In the genomic region with DNA sequence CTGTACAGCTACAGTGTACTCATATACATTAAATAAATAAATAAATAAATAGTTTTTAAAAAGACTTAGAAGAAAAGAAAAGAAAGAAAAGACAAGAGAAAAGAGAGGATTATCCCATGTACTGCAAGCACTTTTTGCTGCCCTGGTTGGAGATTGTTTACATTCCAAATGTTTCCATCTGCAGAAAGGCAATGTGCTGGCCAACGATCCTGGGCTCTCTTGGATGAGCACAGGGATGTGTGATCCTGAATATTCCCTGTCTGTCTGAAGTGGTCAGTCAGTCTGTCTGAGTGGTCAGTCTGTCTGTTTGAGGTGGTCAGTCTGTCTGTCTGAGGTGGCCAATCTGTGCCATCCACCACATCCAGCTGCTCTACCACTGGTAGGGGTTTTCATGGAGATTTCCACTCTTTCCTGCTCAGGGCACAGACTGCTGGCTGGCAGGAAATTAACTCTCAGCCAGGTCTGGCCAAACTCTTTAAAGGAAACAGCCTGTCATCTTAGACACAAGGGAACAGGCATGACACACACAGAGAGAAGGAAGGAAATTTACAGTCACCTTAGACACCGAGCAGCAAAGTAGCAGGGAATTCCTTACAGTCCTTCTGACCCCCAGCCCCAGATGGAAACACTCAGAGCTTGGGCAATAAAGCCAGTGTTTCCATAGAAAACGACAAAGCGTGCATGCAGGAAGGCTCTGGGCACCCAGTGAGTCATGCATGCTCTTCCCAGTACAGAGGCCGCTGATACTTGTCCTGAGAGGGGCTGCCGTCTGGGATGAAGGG, we compare ENCODE assay signal across 13 mouse cellular contexts. TPM values are rescaled to one million over a fixed set of nuclear protein-coding genes. Genes with fewer than 3 reads are reported as not detected.
DNase-seq lines count a peak whose midpoint lies in the region; ATAC-seq and TF ChIP-seq lines count a peak whose summit lies in the region.
"Had no signal": no experiment of that assay in that cellular context is flagged by ENCODE, and none has a peak within 500 bp of the region (broad histone marks: within the 10 kb centered on the region; RNA-seq: fewer than 3 reads in every experiment).

No protein-coding gene starts in this region.

- no peaks in the 10 kb centered on the region for H3K9me3 ChIP-seq in embryonic facial prominence, embryonic 10.5 days
- H3K9me3 ChIP-seq in kidney, embryonic 16.5 days (ENCODE audit: low read length), result no peaks in the 10 kb centered on the region
- H3K9me3 ChIP-seq: hindbrain, embryonic 15.5 days had no signal

- H3K4me3 ChIP-seq in liver, adult 2 months (ENCODE audit: insufficient read depth, low read depth, low read length), result no peak overlapping the region
- no peak overlapping the region for H3K4me3 ChIP-seq in embryonic facial prominence, embryonic 10.5 days
- no peak overlapping the region for H3K4me3 ChIP-seq in kidney, embryonic 16.5 days (ENCODE audit: low read length)
- H3K4me3 ChIP-seq: hindbrain, embryonic 15.5 days had no signal

- H3K27me3 ChIP-seq in liver, adult 2 months (ENCODE audit: control insufficient read depth, insufficient read depth, low read length), result no peaks in the 10 kb centered on the region
- H3K27me3 ChIP-seq in embryonic facial prominence, embryonic 10.5 days (replicated peaks; ENCODE audit: low read depth, poor library complexity, severe bottlenecking), result no peaks in the 10 kb centered on the region
- no peaks in the 10 kb centered on the region for H3K27me3 ChIP-seq in kidney, embryonic 16.5 days (ENCODE audit: insufficient read depth, low read length)
- H3K27me3 ChIP-seq: hindbrain, embryonic 15.5 days had no signal

- H3K36me3 ChIP-seq in liver, adult 2 months (ENCODE audit: control insufficient read depth, insufficient read depth, low read length), result peaks cover 23% of the 10 kb centered on the region
- peaks cover 7% of the 10 kb centered on the region for H3K36me3 ChIP-seq in embryonic facial prominence, embryonic 10.5 days (replicated peaks)
- H3K36me3 ChIP-seq in kidney, embryonic 16.5 days (ENCODE audit: insufficient read depth, low read length), result peaks cover 7% of the 10 kb centered on the region; the same call in 1 of the 2 replicates
- H3K36me3 ChIP-seq: hindbrain, embryonic 15.5 days had no signal

- ATAC-seq in kidney, embryonic 16.5 days (ENCODE audit: low FRiP score, low TSS enrichment), result peak; percentile 90
- ATAC-seq in activated CD4-positive, CD25-positive, alpha-beta regulatory T cell, adult 4 months, result no peak

- H3K79me2 ChIP-seq in liver, adult 2 months (ENCODE audit: control insufficient read depth, insufficient read depth, low read length), result no peaks in the 10 kb centered on the region

- TF ChIP-seq CTCF in liver, adult 2 months (IDR thresholded peaks at IDR 0.05; ENCODE audit: low read depth, low read length), result no peak

- H3K4me2 ChIP-seq in kidney, embryonic 16.5 days (replicated peaks; ENCODE audit: low read depth, low read length), result no peak overlapping the region
- H3K4me2 ChIP-seq: hindbrain, embryonic 15.5 days had no signal

- no peak for DNase-seq in liver, adult 2 months (ENCODE audit: extremely low read depth, low read depth, low spot score)
- DNase-seq in liver, result no peak
- DNase-seq in embryonic facial prominence, embryonic 10.5 days (ENCODE audit: low spot score), result peak; percentile 44
- DNase-seq in mesoderm, embryonic 11.5 days (ENCODE audit: low read depth, low spot score), result peak; percentile 68
- no peak for DNase-seq in B cell, adult 2 months
- no peak for DNase-seq in urinary bladder, adult 2 months (ENCODE audit: low spot score)
- DNase-seq: adrenal gland, postnatal 25 days; cerebellum, postnatal 25 days; left cerebral cortex, postnatal 4 days; thymus, postnatal 4 days had no signal

- peaks cover 2% of the 10 kb centered on the region; the same call in 1 of the 2 replicates for H3K4me1 ChIP-seq in liver, adult 2 months (ENCODE audit: control insufficient read depth, insufficient read depth, low read length)
- peaks cover 14% of the 10 kb centered on the region for H3K4me1 ChIP-seq in embryonic facial prominence, embryonic 10.5 days
- peaks cover 11% of the 10 kb centered on the region for H3K4me1 ChIP-seq in kidney, embryonic 16.5 days (ENCODE audit: insufficient read depth, low read length)
- H3K4me1 ChIP-seq: hindbrain, embryonic 15.5 days had no signal

- H3K27ac ChIP-seq in liver, adult 2 months (replicated peaks; ENCODE audit: insufficient read depth, low read depth, low read length), result peak overlapping the region; percentile 45; the same call in 1 of the 2 replicates
- 0 out of 2 replicates have a peak overlapping the region, but pooled peaks have one; percentile 16 for H3K27ac ChIP-seq in embryonic facial prominence, embryonic 10.5 days (replicated peaks)
- peak overlapping the region; percentile 72 for H3K27ac ChIP-seq in kidney, embryonic 16.5 days (ENCODE audit: low read length)
- H3K27ac ChIP-seq: hindbrain, embryonic 15.5 days had no signal

- H3K9ac ChIP-seq in liver, adult 2 months (ENCODE audit: low read depth, low read length), result no peak overlapping the region
- 0 out of 2 replicates have a peak overlapping the region, but pooled peaks have one; percentile 45 for H3K9ac ChIP-seq in kidney, embryonic 16.5 days (replicated peaks; ENCODE audit: low read length)
- H3K9ac ChIP-seq: hindbrain, embryonic 15.5 days had no signal

- no peak for TF ChIP-seq POLR2A in liver, adult 2 months (IDR thresholded peaks at IDR 0.05; ENCODE audit: extremely low read depth, insufficient read depth, low read length)

- WGBS in liver, adult 2 months, result 67% methylated on average over 6 of the region's 6 CpGs
- WGBS in embryonic facial prominence, embryonic 10.5 days, result 66% methylated on average over 6 of the region's 6 CpGs
- 11% methylated on average over 6 of the region's 6 CpGs for WGBS in kidney, embryonic 16.5 days

RNA-seq across cellular contexts. Expression of a gene that starts 18.4 kb away (rescaled TPM):
- 8.5 and 8.8 TPM in 2 replicates for total RNA-seq in liver, adult 2 months (2014; rRNA removed)
- 6.4 and 7.3 TPM in 2 replicates for polyA plus RNA-seq in liver, adult 2 months (2012; rRNA removed)
- polyA plus RNA-seq in embryonic facial prominence, embryonic 10.5 days (2016; fragmentation: Nextera tagmentation; extraction: Ambion mirVana), result 20.7 and 25.3 TPM in 2 replicates
- polyA plus RNA-seq in kidney, embryonic 16.5 days (2015; fragmentation: Nextera tagmentation; extraction: Ambion mirVana), result 35.8 and 36.4 TPM in 2 replicates
- under 1 TPM in 1 of 2 experiments, not detected in 1; 0.29 TPM for polyA plus RNA-seq in activated CD4-positive, CD25-positive, alpha-beta regulatory T cell, adult 4 months (2017; shearing (Covaris generic))
- 44.9 and 49.1 TPM in 2 replicates for polyA plus RNA-seq in urinary bladder, adult 2 months (2012; rRNA removed)

RNA-seq across cellular contexts. Expression of a gene that starts 55.8 kb away (rescaled TPM):
- 47.2 and 56.4 TPM in 2 replicates for total RNA-seq in liver, adult 2 months (2014; rRNA removed)
- polyA plus RNA-seq in liver, adult 2 months (2012; rRNA removed), result 51.1 and 59.9 TPM in 2 replicates
- 328 and 349 TPM in 2 replicates for polyA plus RNA-seq in embryonic facial prominence, embryonic 10.5 days (2016; fragmentation: Nextera tagmentation; extraction: Ambion mirVana)
- polyA plus RNA-seq in kidney, embryonic 16.5 days (2015; fragmentation: Nextera tagmentation; extraction: Ambion mirVana), result 375 and 395 TPM in 2 replicates
- polyA plus RNA-seq in activated CD4-positive, CD25-positive, alpha-beta regulatory T cell, adult 4 months (2017; shearing (Covaris generic)), result 100 to 1,000 TPM; 491 to 502 TPM
- 176 and 189 TPM in 2 replicates for polyA plus RNA-seq in urinary bladder, adult 2 months (2012; rRNA removed)

Comparison
In these comparisons a context has a peak if more than half of its experiments do, and no peak if none do; other contexts are left out.
1. DNase-seq: peak in embryonic facial prominence, embryonic 10.5 days (single experiment) and mesoderm, embryonic 11.5 days (single experiment); none in liver, adult 2 months (single experiment), liver (single experiment), B cell, adult 2 months (0 of 2) and urinary bladder, adult 2 months (single experiment).
2. H3K27ac ChIP-seq: peak in every context shown above with its lines; median percentile 72 in kidney, embryonic 16.5 days; 45 in liver, adult 2 months; 16 in embryonic facial prominence, embryonic 10.5 days.